Mouse (Mus musculus): ENCODE results near the gene Ano1.

GRCm38 (mm10) chr7:144636000-144636399, 115.8 kb downstream of the Ano1 start:
- TF ChIP-seq CTCF (IDR thresholded peaks at IDR 0.05; ENCODE audit: low read depth, low read length) (no peak), POLR2A (IDR thresholded peaks at IDR 0.05; ENCODE audit: extremely low read depth, insufficient read depth, low read length) (no peak)

Data from liver, adult 2 months (tissue).